Mouse (Mus musculus): ENCODE data around the gene Dpy19l1. TPM values are rescaled to one million over a fixed set of nuclear protein-coding genes. Genes with fewer than 3 reads are reported as not detected.
A peak's percentile ranks its signal among the peaks of the same experiment; 100 is the strongest.

The Dpy19l1 gene
- polyA plus RNA-seq, 1 experiment from 2014 or later: 15.7 TPM

GRCm38 (mm10) chr9:24506510-24506909, 3.6 kb upstream of the Dpy19l1 start:
- Histone ChIP-seq H3K27ac (ENCODE audit: low read length) (no peak overlapping the region), H3K9ac (replicated peaks; ENCODE audit: low read depth, low read length) (no peak overlapping the region), H3K36me3 (ENCODE audit: control insufficient read depth, insufficient read depth, low read length) (no peaks in the 10 kb centered on the region), H3K4me2 (replicated peaks; ENCODE audit: low read depth, low read length) (no peak overlapping the region), H3K4me3 (ENCODE audit: low read depth, low read length) (no peak overlapping the region), H3K4me1 (ENCODE audit: control insufficient read depth, insufficient read depth, low read length) (peaks cover 4% of the 10 kb centered on the region; the same call in 1 of the 2 replicates), H3K27me3 (ENCODE audit: control insufficient read depth, insufficient read depth, low read length) (no peaks in the 10 kb centered on the region), H3K9me3 (ENCODE audit: control insufficient read depth, low read depth, low read length) (no peaks in the 10 kb centered on the region)
- no peak for ATAC-seq (ENCODE audit: insufficient number of reproducible peaks, insufficient read depth, low FRiP score, low read depth)

GRCm38 (mm10) chr9:24505017-24505763, 2.2 kb upstream of the Dpy19l1 start:
- H3K4me2 ChIP-seq (replicated peaks; ENCODE audit: low read depth, low read length): no peak overlapping the region
- 65% methylated on average over 5 of the region's 5 CpGs for WGBS
- peaks cover 4% of the 10 kb centered on the region; the same call in 1 of the 2 replicates for H3K4me1 ChIP-seq (ENCODE audit: control insufficient read depth, insufficient read depth, low read length)
- H3K9ac ChIP-seq (replicated peaks; ENCODE audit: low read depth, low read length): no peak overlapping the region
- H3K36me3 ChIP-seq (ENCODE audit: control insufficient read depth, insufficient read depth, low read length): no peaks in the 10 kb centered on the region
- H3K27ac ChIP-seq (ENCODE audit: low read length): no peak overlapping the region
- no peak overlapping the region for H3K4me3 ChIP-seq (ENCODE audit: low read depth, low read length)
- no peaks in the 10 kb centered on the region for H3K27me3 ChIP-seq (ENCODE audit: control insufficient read depth, insufficient read depth, low read length)
- no peak for ATAC-seq (ENCODE audit: insufficient number of reproducible peaks, insufficient read depth, low FRiP score, low read depth)
- no peaks in the 10 kb centered on the region for H3K9me3 ChIP-seq (ENCODE audit: control insufficient read depth, low read depth, low read length)

GRCm38 (mm10) chr9:24504381-24504780, 1.4 kb upstream of the Dpy19l1 start:
- ATAC-seq (ENCODE audit: insufficient number of reproducible peaks, insufficient read depth, low FRiP score, low read depth): no peak
- H3K4me3 ChIP-seq (ENCODE audit: low read depth, low read length): no peak overlapping the region
- H3K9me3 ChIP-seq (ENCODE audit: control insufficient read depth, low read depth, low read length): no peaks in the 10 kb centered on the region
- H3K27ac ChIP-seq (ENCODE audit: low read length): no peak overlapping the region
- 81% methylated on average over 2 of the region's 2 CpGs for WGBS
- H3K4me1 ChIP-seq (ENCODE audit: control insufficient read depth, insufficient read depth, low read length): peaks cover 4% of the 10 kb centered on the region; the same call in 1 of the 2 replicates
- no peak overlapping the region for H3K9ac ChIP-seq (replicated peaks; ENCODE audit: low read depth, low read length)
- H3K4me2 ChIP-seq (replicated peaks; ENCODE audit: low read depth, low read length): no peak overlapping the region
- H3K36me3 ChIP-seq (ENCODE audit: control insufficient read depth, insufficient read depth, low read length): no peaks in the 10 kb centered on the region
- no peaks in the 10 kb centered on the region for H3K27me3 ChIP-seq (ENCODE audit: control insufficient read depth, insufficient read depth, low read length)

- H3K27ac ChIP-seq (ENCODE audit: low read length): peak overlapping the region; percentile 74
- no peak for ATAC-seq (ENCODE audit: insufficient number of reproducible peaks, insufficient read depth, low FRiP score, low read depth)
- H3K4me1 ChIP-seq (ENCODE audit: control insufficient read depth, insufficient read depth, low read length): peaks cover 4% of the 10 kb centered on the region; the same call in 1 of the 2 replicates
- peak overlapping the region; percentile 42 for H3K9ac ChIP-seq (replicated peaks; ENCODE audit: low read depth, low read length)
- no peaks in the 10 kb centered on the region for H3K9me3 ChIP-seq (ENCODE audit: control insufficient read depth, low read depth, low read length)
- 9% methylated on average over 5 of the region's 5 CpGs for WGBS
- peak overlapping the region; percentile 64 for H3K4me2 ChIP-seq (replicated peaks; ENCODE audit: low read depth, low read length)
- H3K27me3 ChIP-seq (ENCODE audit: control insufficient read depth, insufficient read depth, low read length): no peaks in the 10 kb centered on the region
- peak overlapping the region; percentile 67 for H3K4me3 ChIP-seq (ENCODE audit: low read depth, low read length)
- H3K36me3 ChIP-seq (ENCODE audit: control insufficient read depth, insufficient read depth, low read length): no peaks in the 10 kb centered on the region
Measured at GRCm38 (mm10) chr9:24503858-24504219, 899 bp upstream of the Dpy19l1 start.

- peak overlapping the region; percentile 85 for H3K27ac ChIP-seq (ENCODE audit: low read length)
- peak overlapping the region; percentile 64 for H3K4me2 ChIP-seq (replicated peaks; ENCODE audit: low read depth, low read length)
- H3K36me3 ChIP-seq (ENCODE audit: control insufficient read depth, insufficient read depth, low read length): no peaks in the 10 kb centered on the region
- peak overlapping the region; percentile 77 for H3K9ac ChIP-seq (replicated peaks; ENCODE audit: low read depth, low read length)
- ATAC-seq (ENCODE audit: insufficient number of reproducible peaks, insufficient read depth, low FRiP score, low read depth): peak; percentile 89
- under 1% methylated on average over 40 of the region's 48 CpGs for WGBS
- H3K4me1 ChIP-seq (ENCODE audit: control insufficient read depth, insufficient read depth, low read length): peaks cover 4% of the 10 kb centered on the region; the same call in 1 of the 2 replicates
- H3K9me3 ChIP-seq (ENCODE audit: control insufficient read depth, low read depth, low read length): no peaks in the 10 kb centered on the region
- no peaks in the 10 kb centered on the region for H3K27me3 ChIP-seq (ENCODE audit: control insufficient read depth, insufficient read depth, low read length)
- peak overlapping the region; percentile 67 for H3K4me3 ChIP-seq (ENCODE audit: low read depth, low read length)
Measured at GRCm38 (mm10) chr9:24502571-24503004, 352 bp downstream of the Dpy19l1 start.

GRCm38 (mm10) chr9:24501618-24502017, 1.3 kb downstream of the Dpy19l1 start:
- WGBS: 42% methylated on average over 2 of the region's 2 CpGs
- Histone ChIP-seq H3K9me3 (ENCODE audit: control insufficient read depth, low read depth, low read length) (no peaks in the 10 kb centered on the region), H3K4me1 (ENCODE audit: control insufficient read depth, insufficient read depth, low read length) (peaks cover 4% of the 10 kb centered on the region; the same call in 1 of the 2 replicates), H3K4me3 (ENCODE audit: low read depth, low read length) (peak overlapping the region; percentile 67), H3K36me3 (ENCODE audit: control insufficient read depth, insufficient read depth, low read length) (no peaks in the 10 kb centered on the region), H3K4me2 (replicated peaks; ENCODE audit: low read depth, low read length) (peak overlapping the region; percentile 64), H3K27me3 (ENCODE audit: control insufficient read depth, insufficient read depth, low read length) (no peaks in the 10 kb centered on the region), H3K9ac (replicated peaks; ENCODE audit: low read depth, low read length) (no peak overlapping the region), H3K27ac (ENCODE audit: low read length) (no peak overlapping the region)
- ATAC-seq (ENCODE audit: insufficient number of reproducible peaks, insufficient read depth, low FRiP score, low read depth): no peak

- Histone ChIP-seq H3K9ac (replicated peaks; ENCODE audit: low read depth, low read length) (no peak overlapping the region), H3K4me1 (ENCODE audit: control insufficient read depth, insufficient read depth, low read length) (no peaks in the 10 kb centered on the region), H3K4me2 (replicated peaks; ENCODE audit: low read depth, low read length) (no peak overlapping the region), H3K27me3 (ENCODE audit: control insufficient read depth, insufficient read depth, low read length) (no peaks in the 10 kb centered on the region), H3K36me3 (ENCODE audit: control insufficient read depth, insufficient read depth, low read length) (no peaks in the 10 kb centered on the region), H3K27ac (ENCODE audit: low read length) (no peak overlapping the region), H3K9me3 (ENCODE audit: control insufficient read depth, low read depth, low read length) (no peaks in the 10 kb centered on the region), H3K4me3 (ENCODE audit: low read depth, low read length) (no peak overlapping the region)
- ATAC-seq (ENCODE audit: insufficient number of reproducible peaks, insufficient read depth, low FRiP score, low read depth): no peak
- WGBS: 89% methylated on average over 2 of the region's 2 CpGs
Measured at GRCm38 (mm10) chr9:24496226-24496625, 6.7 kb downstream of the Dpy19l1 start.

GRCm38 (mm10) chr9:24490516-24490915, 12.4 kb downstream of the Dpy19l1 start:
- no peak overlapping the region for H3K4me2 ChIP-seq (replicated peaks; ENCODE audit: low read depth, low read length)
- no peaks in the 10 kb centered on the region for H3K4me1 ChIP-seq (ENCODE audit: control insufficient read depth, insufficient read depth, low read length)
- H3K27me3 ChIP-seq (ENCODE audit: control insufficient read depth, insufficient read depth, low read length): no peaks in the 10 kb centered on the region
- 85% methylated on average over 5 of the region's 5 CpGs for WGBS
- H3K4me3 ChIP-seq (ENCODE audit: low read depth, low read length): no peak overlapping the region
- H3K9ac ChIP-seq (replicated peaks; ENCODE audit: low read depth, low read length): no peak overlapping the region
- ATAC-seq (ENCODE audit: insufficient number of reproducible peaks, insufficient read depth, low FRiP score, low read depth): no peak
- no peak overlapping the region for H3K27ac ChIP-seq (ENCODE audit: low read length)
- no peaks in the 10 kb centered on the region for H3K9me3 ChIP-seq (ENCODE audit: control insufficient read depth, low read depth, low read length)
- H3K36me3 ChIP-seq (ENCODE audit: control insufficient read depth, insufficient read depth, low read length): no peaks in the 10 kb centered on the region
